Mouse (Mus musculus) fat pad, adult 2 months (tissue): ENCODE data around the gene Agmat.
"Not testable (repeated sequence)": the region's sequence is repeated elsewhere in the genome, so short reads cannot be mapped to it uniquely, and the experiment has no call there.

Experiments used
- DNase-seq: peaks from one replicate; pipeline ENCODE4 v3.0.0-alpha.2; 2011; ENCODE audit warnings: low read depth, low spot score; ENCODE audit errors: extremely low read depth

Gene Agmat

GRCm38 (mm10) chr4:141769501-141770160 lies 23.2 kb downstream of the Agmat start:
- DNase-seq: no peak

GRCm38 (mm10) chr4:141771823-141772222 lies 25.4 kb downstream of the Agmat start:
- no peak for DNase-seq

GRCm38 (mm10) chr4:141773019-141773418 lies 26.5 kb downstream of the Agmat start:
- DNase-seq: not testable (repeated sequence)

- DNase-seq: no peak
Observed at GRCm38 (mm10) chr4:141779828-141780227, 33.4 kb downstream of the Agmat start.

- no peak for DNase-seq
Observed at GRCm38 (mm10) chr4:141781201-141781985, 34.9 kb downstream of the Agmat start.

- DNase-seq: no peak
Observed at GRCm38 (mm10) chr4:141784835-141785234, 38.4 kb downstream of the Agmat start.

- DNase-seq: no peak
Observed at GRCm38 (mm10) chr4:141786141-141786540, 39.7 kb downstream of the Agmat start.

GRCm38 (mm10) chr4:141787046-141787445 lies 40.6 kb downstream of the Agmat start:
- no peak for DNase-seq

GRCm38 (mm10) chr4:141787462-141787861 lies 41.0 kb downstream of the Agmat start:
- DNase-seq: no peak

GRCm38 (mm10) chr4:141789564-141790218 lies 43.2 kb downstream of the Agmat start:
- no peak for DNase-seq

GRCm38 (mm10) chr4:141790524-141790990 lies 44.1 kb downstream of the Agmat start, which contains the start of gene Dnajc16:
Gene Dnajc16 (minus strand): TSS chr4:141790931.
- DNase-seq: peak; percentile 98

- DNase-seq: no peak
Observed at GRCm38 (mm10) chr4:141791486-141791885, 45.0 kb downstream of the Agmat start.

GRCm38 (mm10) chr4:141791951-141792350 lies 45.5 kb downstream of the Agmat start:
- DNase-seq: no peak

GRCm38 (mm10) chr4:141792554-141793281 lies 46.2 kb downstream of the Agmat start:
- DNase-seq: no peak

GRCm38 (mm10) chr4:141793282-141794151 lies 47.0 kb downstream of the Agmat start, which contains the start of gene Casp9:
Gene Casp9 (plus strand): TSS chr4:141793612.
- DNase-seq: no peak

- no peak for DNase-seq
Observed at GRCm38 (mm10) chr4:141794152-141794535, 47.7 kb downstream of the Agmat start.

- no peak for DNase-seq
Observed at GRCm38 (mm10) chr4:141796356-141796755, 49.9 kb downstream of the Agmat start.

GRCm38 (mm10) chr4:141796954-141797353 lies 50.5 kb downstream of the Agmat start:
- no peak for DNase-seq

GRCm38 (mm10) chr4:141797545-141797944 lies 51.1 kb downstream of the Agmat start:
- DNase-seq: no peak

- DNase-seq: no peak
Observed at GRCm38 (mm10) chr4:141804105-141804504, 57.6 kb downstream of the Agmat start.
